ENCODE assay signal across 19 mouse cellular contexts in the genomic region with DNA sequence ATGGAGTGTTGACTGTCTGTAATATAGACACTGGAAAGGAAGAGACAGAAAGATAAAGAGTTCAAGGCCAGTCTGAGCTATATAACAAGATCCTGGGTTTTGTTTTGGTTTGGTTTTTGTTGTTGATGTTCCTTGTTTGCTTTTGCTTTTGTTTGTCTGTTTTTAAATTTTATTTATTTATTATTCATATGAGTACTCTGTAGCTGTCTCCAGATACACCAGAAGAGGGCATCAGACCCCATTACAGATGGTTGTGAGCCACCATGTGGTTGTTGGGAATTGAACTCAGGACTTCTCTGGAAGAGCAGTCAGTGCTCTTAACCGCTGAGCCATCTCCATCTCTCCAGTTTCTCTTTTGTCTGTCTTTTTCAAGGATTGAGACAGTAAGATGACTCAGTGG. TPM values are rescaled to one million over a fixed set of nuclear protein-coding genes. Genes with fewer than 3 reads are reported as not detected.
"Had no signal": no experiment of that assay in that cellular context is flagged by ENCODE, and none has a peak within 500 bp of the region (broad histone marks: within the 10 kb centered on the region; RNA-seq: fewer than 3 reads in every experiment).

No protein-coding gene starts in this region.

- H3K27me3 ChIP-seq: intestine, embryonic 15.5 days; midbrain, embryonic 15.5 days had no signal

- H3K9ac ChIP-seq: intestine, embryonic 15.5 days; limb, embryonic 12.5 days; liver, embryonic 14.5 days; midbrain, embryonic 15.5 days; neural tube, embryonic 13.5 days had no signal

- H3K9me3 ChIP-seq: intestine, embryonic 15.5 days; limb, embryonic 12.5 days; midbrain, embryonic 15.5 days; neural tube, embryonic 13.5 days had no signal

- H3K27ac ChIP-seq: intestine, embryonic 15.5 days; limb, embryonic 12.5 days; liver, embryonic 14.5 days; midbrain, embryonic 15.5 days; neural tube, embryonic 13.5 days had no signal

- ATAC-seq: intestine, embryonic 15.5 days; midbrain, embryonic 15.5 days had no signal

- DNase-seq: kidney, adult 9 months; kidney, postnatal 10 days; kidney, postnatal 4 days; liver; lung, adult 2 months; lung, postnatal 10 days; lung, postnatal 4 days; retina, postnatal 1 day; right cerebral cortex, postnatal 4 days; spleen, adult 18-20 months; thymus, adult 2 months; thymus, postnatal 25 days had no signal

- H3K4me2 ChIP-seq: intestine, embryonic 15.5 days; limb, embryonic 12.5 days; midbrain, embryonic 11.5 days; midbrain, embryonic 15.5 days; neural tube, embryonic 13.5 days had no signal

- H3K36me3 ChIP-seq: intestine, embryonic 15.5 days; limb, embryonic 12.5 days; midbrain, embryonic 15.5 days; neural tube, embryonic 13.5 days had no signal

- H3K4me3 ChIP-seq: intestine, embryonic 15.5 days; limb, embryonic 12.5 days; midbrain, embryonic 15.5 days; neural tube, embryonic 13.5 days had no signal

RNA-seq across cellular contexts. Expression of gene C1ql1, which starts 12.4 kb away (rescaled TPM):
- total RNA-seq: megakaryocyte, adult 5-6 weeks had no signal
